Mouse (Mus musculus): ENCODE results near the gene Trak1. TPM values are rescaled to one million over a fixed set of nuclear protein-coding genes. Genes with fewer than 3 reads are reported as not detected.

The Trak1 gene
- total RNA-seq, 1 experiment, result 18.9 TPM

DNA sequence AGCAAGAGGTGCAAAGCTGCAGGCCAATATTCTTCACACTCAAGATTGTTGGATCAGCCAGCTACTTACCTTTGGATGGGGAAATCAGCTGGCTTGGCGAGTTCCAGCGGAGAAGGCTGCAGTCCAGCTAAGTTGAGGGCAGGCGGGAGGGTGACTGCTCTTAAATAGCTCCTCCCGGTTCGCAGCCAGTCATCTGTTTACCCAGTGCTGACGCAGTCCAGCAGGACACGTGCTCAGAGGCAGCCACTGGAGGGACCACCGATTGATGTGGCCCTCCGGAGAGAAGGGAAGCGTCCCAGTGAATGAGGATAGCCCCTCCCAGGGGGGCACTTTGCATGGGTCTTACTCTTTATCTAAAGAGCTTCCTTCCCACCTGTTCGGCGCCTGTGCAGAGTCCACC, 198.2 kb downstream of the Trak1 start, which contains the start of gene Cck:
Gene Cck (minus strand): TSS at position 166 of the 400 bp plus-strand sequence.
- in situ Hi-C loops (cut with MboI; ENCODE audit: low sequenced_read_pairs in 2 of 2, unreplicated experiment in 2 of 2), result no loop called here
- Histone ChIP-seq H3K9me3 (ENCODE audit: control insufficient read depth, insufficient read depth, low read depth, low read length) (no peaks in the 10 kb centered on the region), H3K27ac (ENCODE audit: insufficient read depth, low read depth, low read length, poor library complexity, severe bottlenecking) (no peak within 1 kb of the TSS), H3K4me3 (ENCODE audit: insufficient read depth in 1 of 2, low read depth in 1 of 2, low read length in 2 of 2, poor library complexity in 1 of 2, severe bottlenecking in 1 of 2) (peak within 1 kb of the TSS; percentile 54 to 63; a peak in 3 of 4 replicates), H3K4me1 (ENCODE audit: control insufficient read depth in 2 of 2, insufficient read depth in 2 of 2, low read length in 2 of 2, poor library complexity in 1 of 2) (0 out of 4 replicates have a peak, but pooled peaks cover 0 to 2% of the 10 kb centered on the region in 2 experiments), H3K9ac (ENCODE audit: insufficient read depth, low read depth, low read length, poor library complexity, severe bottlenecking) (no peak within 1 kb of the TSS), H3K36me3 (ENCODE audit: control insufficient read depth, insufficient read depth, low read length, poor library complexity, severe bottlenecking) (no peaks in the 10 kb centered on the region)
- no peak for TF ChIP-seq HCFC1 (IDR thresholded peaks at IDR 0.05; ENCODE audit: borderline replicate concordance, insufficient read depth, low read length)
- no peak for TF ChIP-seq ZNF384 (IDR thresholded peaks at IDR 0.05; ENCODE audit: low read depth, low read length)
- no peak for TF ChIP-seq ZC3H11A (IDR thresholded peaks at IDR 0.05; ENCODE audit: borderline replicate concordance, low read depth, low read length)
- no peak for TF ChIP-seq CHD2 (IDR thresholded peaks at IDR 0.05; ENCODE audit: low read depth, low read length)
- no peak for TF ChIP-seq MAFK (IDR thresholded peaks at IDR 0.05; ENCODE audit: insufficient read depth, low read depth, low read length)
- DNase-seq (ENCODE audit: low read depth, low spot score), result no peak

DNA sequence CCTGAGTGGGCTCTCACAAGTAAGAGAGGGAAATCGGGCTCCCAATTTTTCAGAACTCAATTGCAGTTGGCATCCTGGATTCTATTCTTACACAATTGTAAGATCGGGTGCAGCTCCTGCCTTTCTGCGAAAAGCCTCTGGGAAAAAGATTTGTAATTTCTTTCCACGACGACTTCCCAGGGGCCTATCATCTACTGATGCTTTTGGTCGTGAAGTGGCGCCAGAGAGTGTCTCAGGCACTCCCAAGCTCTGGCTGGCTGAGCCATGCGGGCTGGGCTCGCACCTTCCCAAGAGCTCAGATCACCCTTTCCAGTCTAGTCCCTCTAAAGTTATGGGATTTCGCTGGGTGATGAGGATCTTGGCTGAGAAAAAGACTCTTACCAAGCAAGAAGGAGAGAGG, 198.8 kb downstream of the Trak1 start:
- H3K9me3 ChIP-seq (ENCODE audit: control insufficient read depth, insufficient read depth, low read depth, low read length), result no peaks in the 10 kb centered on the region

DNA sequence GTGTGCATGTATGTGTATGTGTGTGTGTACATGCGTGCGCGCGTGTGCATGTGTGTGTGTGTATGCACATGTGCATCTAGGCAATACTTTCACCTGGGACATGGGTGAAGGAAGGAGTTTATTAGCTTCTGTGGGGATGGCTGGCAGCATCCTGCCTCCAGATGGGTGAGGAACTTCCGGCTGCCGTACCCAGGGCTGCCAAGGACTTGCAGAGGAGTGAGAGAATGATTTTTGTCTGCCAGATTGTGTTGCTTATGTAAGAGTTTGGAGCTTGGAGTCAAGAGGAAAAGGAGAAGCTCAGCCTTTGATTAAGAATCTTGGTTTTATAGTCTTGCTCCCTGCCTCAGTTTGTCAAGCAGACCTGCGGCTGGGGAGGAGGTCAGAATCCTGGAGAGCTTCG, 208.0 kb downstream of the Trak1 start:
- H3K9me3 ChIP-seq (ENCODE audit: control insufficient read depth, insufficient read depth, low read depth, low read length), result no peaks in the 10 kb centered on the region
- TF ChIP-seq MAFK (IDR thresholded peaks at IDR 0.05; ENCODE audit: insufficient read depth, low read depth, low read length), result no peak
- no peak for TF ChIP-seq ZNF384 (IDR thresholded peaks at IDR 0.05; ENCODE audit: low read depth, low read length)
- TF ChIP-seq HCFC1 (IDR thresholded peaks at IDR 0.05; ENCODE audit: borderline replicate concordance, insufficient read depth, low read length), result no peak
- no peak for TF ChIP-seq CHD2 (IDR thresholded peaks at IDR 0.05; ENCODE audit: low read depth, low read length)
- TF ChIP-seq ZC3H11A (IDR thresholded peaks at IDR 0.05; ENCODE audit: borderline replicate concordance, low read depth, low read length), result no peak
- H3K4me1 ChIP-seq (ENCODE audit: control insufficient read depth in 2 of 2, insufficient read depth in 2 of 2, low read length in 2 of 2, poor library complexity in 1 of 2), result no peaks in the 10 kb centered on the region
- no peak for DNase-seq (ENCODE audit: low read depth, low spot score)
- H3K4me3 ChIP-seq (ENCODE audit: insufficient read depth in 1 of 2, low read depth in 1 of 2, low read length in 2 of 2, poor library complexity in 1 of 2, severe bottlenecking in 1 of 2), result no peak overlapping the region
- in situ Hi-C loops (cut with MboI; ENCODE audit: low sequenced_read_pairs in 2 of 2, unreplicated experiment in 2 of 2), result no loop called here
- H3K27ac ChIP-seq (ENCODE audit: insufficient read depth, low read depth, low read length, poor library complexity, severe bottlenecking), result no peak overlapping the region
- no peak overlapping the region for H3K9ac ChIP-seq (ENCODE audit: insufficient read depth, low read depth, low read length, poor library complexity, severe bottlenecking)
- no peaks in the 10 kb centered on the region for H3K36me3 ChIP-seq (ENCODE audit: control insufficient read depth, insufficient read depth, low read length, poor library complexity, severe bottlenecking)

More for the DNA sequence above, 198.8 kb downstream of the Trak1 start:
- H3K27ac ChIP-seq (ENCODE audit: insufficient read depth, low read depth, low read length, poor library complexity, severe bottlenecking), result no peak overlapping the region
- H3K4me3 ChIP-seq (ENCODE audit: insufficient read depth in 1 of 2, low read depth in 1 of 2, low read length in 2 of 2, poor library complexity in 1 of 2, severe bottlenecking in 1 of 2), result no peak overlapping the region
- TF ChIP-seq HCFC1 (IDR thresholded peaks at IDR 0.05; ENCODE audit: borderline replicate concordance, insufficient read depth, low read length) (no peak), ZNF384 (IDR thresholded peaks at IDR 0.05; ENCODE audit: low read depth, low read length) (no peak), MAFK (IDR thresholded peaks at IDR 0.05; ENCODE audit: insufficient read depth, low read depth, low read length) (no peak), CHD2 (IDR thresholded peaks at IDR 0.05; ENCODE audit: low read depth, low read length) (no peak), ZC3H11A (IDR thresholded peaks at IDR 0.05; ENCODE audit: borderline replicate concordance, low read depth, low read length) (no peak)
- in situ Hi-C loops (cut with MboI; ENCODE audit: low sequenced_read_pairs in 2 of 2, unreplicated experiment in 2 of 2), result no loop called here
- no peaks in the 10 kb centered on the region for H3K36me3 ChIP-seq (ENCODE audit: control insufficient read depth, insufficient read depth, low read length, poor library complexity, severe bottlenecking)
- no peak overlapping the region for H3K9ac ChIP-seq (ENCODE audit: insufficient read depth, low read depth, low read length, poor library complexity, severe bottlenecking)
- DNase-seq (ENCODE audit: low read depth, low spot score), result no peak
- H3K4me1 ChIP-seq (ENCODE audit: control insufficient read depth in 2 of 2, insufficient read depth in 2 of 2, low read length in 2 of 2, poor library complexity in 1 of 2), result 0 out of 4 replicates have a peak, but pooled peaks cover 0 to 2% of the 10 kb centered on the region in 2 experiments

DNA sequence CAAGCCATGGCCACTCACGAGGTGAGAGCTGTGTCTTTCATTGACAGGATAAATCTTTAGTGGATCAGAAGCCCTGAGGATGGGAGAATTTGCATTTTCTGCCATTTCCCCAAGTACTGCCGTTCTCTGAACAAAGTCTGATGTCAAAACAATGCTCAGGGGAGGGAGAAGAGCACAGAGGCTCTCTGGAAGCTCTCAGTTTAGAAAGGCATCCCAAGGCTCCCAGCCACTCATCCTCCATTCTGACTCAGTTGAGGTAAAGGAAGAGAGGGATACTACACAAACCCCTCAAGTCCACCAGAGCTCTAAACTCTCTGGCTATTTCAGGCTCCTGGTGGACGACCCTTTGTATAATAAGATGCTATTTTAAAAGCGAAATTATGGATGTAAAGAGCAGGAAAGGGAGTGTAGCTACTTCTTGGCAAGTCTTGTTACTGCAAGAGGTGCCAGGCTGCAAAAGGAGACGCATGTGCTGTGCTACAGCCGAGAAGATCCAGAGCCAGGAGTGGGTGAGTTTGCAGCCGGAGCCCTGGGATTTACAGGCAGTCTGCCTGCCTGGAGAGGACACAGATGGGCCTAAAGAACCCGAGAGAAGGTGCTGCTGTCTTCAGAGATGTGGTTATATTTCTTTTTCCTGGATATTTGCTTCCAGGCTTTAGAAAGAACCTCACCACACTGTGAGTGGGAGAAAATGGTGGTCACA, 209.3 kb downstream of the Trak1 start:
- no peaks in the 10 kb centered on the region for H3K9me3 ChIP-seq (ENCODE audit: control insufficient read depth, insufficient read depth, low read depth, low read length)
- no peak overlapping the region for H3K27ac ChIP-seq (ENCODE audit: insufficient read depth, low read depth, low read length, poor library complexity, severe bottlenecking)
- H3K4me3 ChIP-seq (ENCODE audit: insufficient read depth in 1 of 2, low read depth in 1 of 2, low read length in 2 of 2, poor library complexity in 1 of 2, severe bottlenecking in 1 of 2), result no peak overlapping the region
- no peaks in the 10 kb centered on the region for H3K36me3 ChIP-seq (ENCODE audit: control insufficient read depth, insufficient read depth, low read length, poor library complexity, severe bottlenecking)
- TF ChIP-seq ZC3H11A (IDR thresholded peaks at IDR 0.05; ENCODE audit: borderline replicate concordance, low read depth, low read length) (no peak), MAFK (IDR thresholded peaks at IDR 0.05; ENCODE audit: insufficient read depth, low read depth, low read length) (no peak)
- in situ Hi-C loops (cut with MboI; ENCODE audit: low sequenced_read_pairs in 2 of 2, unreplicated experiment in 2 of 2), result no loop called here
- H3K9ac ChIP-seq (ENCODE audit: insufficient read depth, low read depth, low read length, poor library complexity, severe bottlenecking), result no peak overlapping the region
- H3K4me1 ChIP-seq (ENCODE audit: control insufficient read depth in 2 of 2, insufficient read depth in 2 of 2, low read length in 2 of 2, poor library complexity in 1 of 2), result no peaks in the 10 kb centered on the region
- DNase-seq (ENCODE audit: low read depth, low spot score), result no peak

Data from ES-E14 (cell line).